Mouse (Mus musculus): Measurements from ENCODE around the gene BC048679.
A peak's percentile ranks its signal among the peaks of the same experiment; 100 is the strongest.
"Not testable (repeated sequence)": the region's sequence is repeated elsewhere in the genome, so short reads cannot be mapped to it uniquely, and the experiment has no call there.

Gene BC048679

GRCm38 (mm10) chr7:81478261-81478660 is 19.8 kb downstream of the BC048679 start:
- not testable (repeated sequence) for DNase-seq (ENCODE audit: low read depth, low spot score)

- DNase-seq (ENCODE audit: low read depth, low spot score): no peak
Observed at GRCm38 (mm10) chr7:81476833-81477232, 21.2 kb downstream of the BC048679 start.

- DNase-seq (ENCODE audit: low read depth, low spot score): no peak
Observed at GRCm38 (mm10) chr7:81475221-81475620, 22.9 kb downstream of the BC048679 start.

- no peak for DNase-seq (ENCODE audit: low read depth, low spot score)
Observed at GRCm38 (mm10) chr7:81464906-81465450, 33.1 kb downstream of the BC048679 start.

- no peak for DNase-seq (ENCODE audit: low read depth, low spot score)
Observed at GRCm38 (mm10) chr7:81464116-81464515, 34.0 kb downstream of the BC048679 start.

GRCm38 (mm10) chr7:81462815-81463214 is 35.3 kb downstream of the BC048679 start:
- DNase-seq (ENCODE audit: low read depth, low spot score): no peak

- peak; percentile 77 for DNase-seq (ENCODE audit: low read depth, low spot score)
Observed at GRCm38 (mm10) chr7:81455155-81455651, 42.9 kb downstream of the BC048679 start, which contains the start of gene Cpeb1. Gene Cpeb1, minus strand, starts transcription at chr7:81455465.

GRCm38 (mm10) chr7:81454331-81455039 is 43.6 kb downstream of the BC048679 start:
- peak; percentile 56 for DNase-seq (ENCODE audit: low read depth, low spot score)

GRCm38 (mm10) chr7:81453443-81454274 is 44.4 kb downstream of the BC048679 start:
- DNase-seq (ENCODE audit: low read depth, low spot score): peak; percentile 53

- peak; percentile 45 for DNase-seq (ENCODE audit: low read depth, low spot score)
Observed at GRCm38 (mm10) chr7:81452971-81453441, 45.1 kb downstream of the BC048679 start.
